Comparison of ENCODE assay signal across 17 mouse cellular contexts in genomic region chr9:87968190-87969082, GRCm38 (mm10).
DNase-seq lines count a peak whose midpoint lies in the region; ATAC-seq and TF ChIP-seq lines count a peak whose summit lies in the region.
"Had no signal": no experiment of that assay in that cellular context is flagged by ENCODE, and none has a peak within 500 bp of the region (broad histone marks: within the 10 kb centered on the region; RNA-seq: fewer than 3 reads in every experiment).

No protein-coding gene starts in this region.

- no peaks in the 10 kb centered on the region for H3K4me1 ChIP-seq in lung, embryonic 14.5 days (ENCODE audit: insufficient read depth)
- no peaks in the 10 kb centered on the region for H3K4me1 ChIP-seq in forebrain, embryonic 12.5 days
- no peaks in the 10 kb centered on the region for H3K4me1 ChIP-seq in intestine, embryonic 15.5 days (replicated peaks)
- H3K4me1 ChIP-seq: forebrain, embryonic 15.5 days; midbrain, embryonic 10.5 days had no signal

- H3K9me3 ChIP-seq in lung, embryonic 14.5 days (ENCODE audit: low read depth, low read length): no peaks in the 10 kb centered on the region; the same call in 1 of the 2 replicates
- H3K9me3 ChIP-seq in forebrain, embryonic 12.5 days: no peaks in the 10 kb centered on the region
- H3K9me3 ChIP-seq in intestine, embryonic 15.5 days: no peaks in the 10 kb centered on the region
- H3K9me3 ChIP-seq: embryonic facial prominence, embryonic 15.5 days; forebrain, embryonic 15.5 days; midbrain, embryonic 10.5 days had no signal

- no peak overlapping the region for H3K4me3 ChIP-seq in lung, embryonic 14.5 days (ENCODE audit: low read depth, low read length)
- no peak overlapping the region for H3K4me3 ChIP-seq in forebrain, embryonic 12.5 days (replicated peaks)
- H3K4me3 ChIP-seq in intestine, embryonic 15.5 days (replicated peaks): no peak overlapping the region
- H3K4me3 ChIP-seq: embryonic facial prominence, embryonic 15.5 days; forebrain, embryonic 15.5 days; layer of hippocampus, adult 2 months; midbrain, embryonic 10.5 days had no signal

- DNase-seq in lung, embryonic 14.5 days: no peak
- no peak for DNase-seq in lung, adult 18-20 months
- DNase-seq in brain, embryonic 14.5 days (ENCODE audit: low read depth): peak; percentile 14
- peak; percentile 32 for DNase-seq in gastrocnemius, postnatal 14 days
- DNase-seq in skeletal muscle tissue, adult 2 months (ENCODE audit: low read depth, low spot score): peak; percentile 39
- DNase-seq: cerebellum, adult 11 months; kidney, adult 8-10 months; liver, postnatal 0 days; right cerebral cortex, postnatal 25 days had no signal

- no peak overlapping the region for H3K9ac ChIP-seq in lung, embryonic 14.5 days
- H3K9ac ChIP-seq in forebrain, embryonic 12.5 days: no peak overlapping the region
- H3K9ac ChIP-seq in intestine, embryonic 15.5 days: no peak overlapping the region
- H3K9ac ChIP-seq: embryonic facial prominence, embryonic 15.5 days; forebrain, embryonic 15.5 days; liver, postnatal 0 days had no signal

- intact Hi-C loops in gastrocnemius, postnatal 14 days (cut with DNase I; ENCODE audit: low total_unique reads): no loop called here

- H3K27ac ChIP-seq in lung, embryonic 14.5 days (ENCODE audit: low read depth): no peak overlapping the region
- H3K27ac ChIP-seq in forebrain, embryonic 12.5 days: no peak overlapping the region
- no peak overlapping the region for H3K27ac ChIP-seq in intestine, embryonic 15.5 days
- H3K27ac ChIP-seq: embryonic facial prominence, embryonic 15.5 days; forebrain, embryonic 15.5 days; layer of hippocampus, adult 2 months; midbrain, embryonic 10.5 days had no signal

- H3K27me3 ChIP-seq in lung, embryonic 14.5 days (ENCODE audit: insufficient read depth, low read length): no peaks in the 10 kb centered on the region
- H3K27me3 ChIP-seq in forebrain, embryonic 12.5 days: no peaks in the 10 kb centered on the region
- no peaks in the 10 kb centered on the region for H3K27me3 ChIP-seq in intestine, embryonic 15.5 days (replicated peaks)
- H3K27me3 ChIP-seq: CH12.LX; embryonic facial prominence, embryonic 15.5 days; forebrain, embryonic 15.5 days had no signal

- peak; percentile 58; the same call in 1 of the 2 replicates for ATAC-seq in lung, embryonic 14.5 days (ENCODE audit: insufficient read depth)
- ATAC-seq in forebrain, embryonic 12.5 days (ENCODE audit: low FRiP score): no peak
- ATAC-seq in intestine, embryonic 15.5 days: no peak
- ATAC-seq: forebrain, embryonic 15.5 days; hindbrain, embryonic 16.5 days; liver, postnatal 0 days had no signal

- no peak for TF ChIP-seq CTCF in lung, embryonic 14.5 days (IDR thresholded peaks at IDR 0.05; ENCODE audit: low read depth)
- no peak for TF ChIP-seq CTCF in brain, embryonic 14.5 days (IDR thresholded peaks at IDR 0.05; ENCODE audit: borderline replicate concordance, extremely low read depth, insufficient read depth, insufficient read length)

- H3K4me2 ChIP-seq in lung, embryonic 14.5 days: no peak overlapping the region
- H3K4me2 ChIP-seq in forebrain, embryonic 12.5 days: no peak overlapping the region
- H3K4me2 ChIP-seq in intestine, embryonic 15.5 days (replicated peaks): no peak overlapping the region
- H3K4me2 ChIP-seq: embryonic facial prominence, embryonic 15.5 days; forebrain, embryonic 15.5 days had no signal

- H3K36me3 ChIP-seq in lung, embryonic 14.5 days (ENCODE audit: insufficient read depth): no peaks in the 10 kb centered on the region
- H3K36me3 ChIP-seq in forebrain, embryonic 12.5 days (replicated peaks): no peaks in the 10 kb centered on the region
- H3K36me3 ChIP-seq in intestine, embryonic 15.5 days: no peaks in the 10 kb centered on the region
- H3K36me3 ChIP-seq: embryonic facial prominence, embryonic 15.5 days; forebrain, embryonic 15.5 days; midbrain, embryonic 10.5 days had no signal

- no peak for TF ChIP-seq POLR2A in brain, embryonic 14.5 days (IDR thresholded peaks at IDR 0.05; ENCODE audit: borderline replicate concordance, extremely low read depth, insufficient read depth, insufficient read length, poor library complexity, severe bottlenecking)

- 47% methylated on average over 5 of the region's 5 CpGs for WGBS in lung, embryonic 14.5 days
- 58% methylated on average over 5 of the region's 5 CpGs for WGBS in forebrain, embryonic 12.5 days
- WGBS in intestine, embryonic 15.5 days: 56% methylated on average over 5 of the region's 5 CpGs

Comparison
In these comparisons a context has a peak if more than half of its experiments do, and no peak if none do; other contexts are left out.
1. DNase-seq: peak in brain, embryonic 14.5 days (single experiment), gastrocnemius, postnatal 14 days (single experiment) and skeletal muscle tissue, adult 2 months (single experiment); none in lung, embryonic 14.5 days (single experiment) and lung, adult 18-20 months (0 of 2).